Mouse (Mus musculus): ENCODE measurements around the gene Castor1.

The Castor1 gene

DNA sequence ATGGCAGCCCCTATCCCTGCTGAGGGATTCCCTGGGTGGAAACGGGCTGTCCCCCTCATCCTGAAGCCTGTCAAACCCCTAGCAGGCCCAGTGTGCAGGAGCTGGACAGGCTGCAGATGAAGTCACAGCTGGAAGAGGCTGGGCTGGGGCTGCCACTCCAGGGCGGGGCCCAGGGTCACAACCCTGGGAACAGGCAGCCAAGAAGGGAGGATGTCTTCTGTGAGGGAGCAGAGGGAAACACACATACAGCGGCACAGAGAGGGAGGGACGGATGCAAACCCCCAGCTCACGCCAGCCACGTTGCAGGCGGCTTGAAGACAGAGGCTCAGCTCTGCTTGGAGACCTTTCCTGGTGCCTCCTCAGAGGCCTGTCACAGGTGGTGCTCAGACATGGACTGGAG, 46.0 kb downstream of the Castor1 start:
- DNase-seq = no peak

DNA sequence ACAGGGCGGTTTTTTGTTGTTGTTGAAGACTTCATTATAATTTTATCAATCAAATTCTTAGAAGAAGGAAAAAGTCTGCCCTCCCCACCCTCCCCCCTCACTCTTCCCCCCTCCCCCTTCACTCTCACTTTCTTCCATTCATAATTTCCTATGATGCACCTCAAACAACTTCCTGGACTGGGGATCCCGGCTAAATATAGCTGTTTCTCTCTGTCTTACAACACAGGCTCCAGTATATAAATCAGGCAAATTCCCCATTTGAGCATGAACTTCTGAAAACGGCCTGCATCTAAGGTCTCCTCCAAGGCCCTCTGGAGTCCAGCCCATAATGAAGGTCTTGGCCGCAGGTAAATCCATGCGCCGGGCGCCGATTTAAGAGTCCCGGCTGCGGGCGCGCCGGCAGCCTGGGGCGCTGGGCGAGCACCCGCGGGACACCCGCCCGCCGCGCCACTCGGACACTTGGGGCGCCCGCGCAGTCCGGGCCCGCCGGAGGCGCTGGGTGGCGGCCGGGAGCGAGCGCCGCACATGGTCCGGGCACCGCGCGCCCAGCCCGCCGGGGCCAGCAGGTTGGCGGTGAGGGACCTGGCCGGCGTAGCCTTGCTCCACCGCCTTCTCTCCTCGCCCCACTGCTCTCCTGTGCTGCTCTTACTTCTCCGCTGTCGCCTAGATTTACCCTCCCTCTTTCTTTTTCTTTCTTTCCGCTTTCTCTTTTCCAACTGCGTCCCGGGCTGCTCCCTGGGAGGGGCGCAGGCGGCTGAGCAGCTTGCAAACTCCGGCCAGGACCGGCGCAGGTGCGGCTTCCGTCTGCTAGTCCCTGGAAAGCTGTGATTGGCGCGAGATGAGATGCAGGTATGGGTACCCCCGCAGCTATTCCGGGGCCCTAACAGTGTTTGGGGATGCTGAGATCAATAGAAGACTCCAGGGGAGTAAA, 48.5 kb downstream of the Castor1 start:
- DNase-seq = peak; percentile 35 to 39

- no peak for DNase-seq
Measured at GRCm38 (mm10) chr11:4267202-4267578, 49.2 kb downstream of the Castor1 start.

DNA sequence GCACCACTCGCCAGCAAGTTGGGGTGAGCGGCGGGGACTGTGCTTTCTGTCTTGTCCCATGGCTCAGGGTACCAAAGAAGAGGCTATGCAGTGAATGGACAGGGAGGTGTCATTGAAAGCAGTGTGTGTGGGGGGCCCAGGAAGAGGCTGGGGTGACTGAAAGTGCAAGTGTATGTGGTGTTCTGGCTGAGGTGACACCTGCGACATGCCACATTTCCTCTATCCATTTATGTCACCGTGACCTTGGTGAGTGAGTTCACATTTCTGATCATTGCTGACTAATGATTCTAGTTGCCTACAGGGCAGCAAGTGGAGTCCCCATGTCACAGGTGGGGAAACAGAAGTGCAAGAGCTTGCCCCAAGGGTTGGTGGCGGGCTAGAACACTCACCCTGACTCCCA, 50.5 kb downstream of the Castor1 start:
- DNase-seq = no peak

DNA sequence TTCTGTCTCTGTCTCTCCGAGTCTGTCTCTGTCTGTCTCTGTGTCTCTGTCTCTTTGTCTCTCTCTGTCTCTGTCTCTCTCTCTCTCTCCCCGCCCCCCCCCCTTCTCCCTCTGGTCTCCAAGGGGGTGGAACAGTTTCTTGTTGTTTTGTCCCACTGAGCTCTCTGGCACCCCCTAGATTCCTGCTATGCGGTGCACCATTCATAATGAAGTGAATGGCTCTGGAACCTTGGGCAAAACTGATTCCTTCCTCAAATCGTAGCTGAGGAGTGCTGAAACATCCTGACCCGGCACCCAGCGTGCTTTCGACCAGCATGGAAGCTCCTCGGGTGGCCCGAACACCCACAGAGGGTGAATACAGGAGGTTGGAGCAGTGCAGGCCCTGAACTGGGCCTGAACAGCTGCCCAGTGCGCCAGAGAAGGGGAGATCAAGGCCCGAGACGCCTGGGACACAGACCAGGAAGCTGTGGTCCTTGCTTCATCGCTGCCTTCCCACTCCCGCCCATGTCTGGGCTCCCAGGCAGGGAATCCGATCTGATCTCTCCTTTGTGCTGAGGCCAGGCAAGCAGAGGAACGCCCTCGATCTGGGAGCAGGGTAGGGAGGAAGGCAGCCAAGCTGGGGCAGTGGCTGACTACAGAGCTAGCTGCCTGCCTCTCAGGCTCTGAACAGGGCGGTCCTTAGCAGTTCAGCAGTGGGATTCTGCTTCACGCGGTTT, 52.9 kb downstream of the Castor1 start:
- no peak for DNase-seq

DNA sequence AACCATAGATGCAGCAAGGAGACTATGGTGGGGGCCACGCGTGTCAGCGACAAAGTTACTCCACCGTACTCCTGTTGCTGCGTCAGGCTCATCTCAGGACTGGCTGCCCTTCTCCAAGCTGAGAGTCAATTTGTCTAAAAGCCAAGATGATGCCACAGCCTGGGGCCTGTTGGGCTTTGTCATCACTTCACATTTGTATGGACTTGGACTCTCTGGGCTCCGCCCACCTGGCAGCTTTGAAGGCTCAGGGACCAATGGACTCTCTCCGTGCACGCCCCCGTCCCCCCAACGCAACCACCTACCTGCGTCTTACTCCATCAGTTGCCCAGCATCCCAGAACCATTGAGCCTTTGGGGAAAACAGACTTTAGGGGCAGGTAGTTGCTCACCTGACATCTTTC, 53.5 kb downstream of the Castor1 start:
- no peak for DNase-seq
